Mouse (Mus musculus) left cerebral cortex, postnatal 10 days (tissue): ENCODE data around the gene Lum. TPM values are rescaled to one million over a fixed set of nuclear protein-coding genes. Genes with fewer than 3 reads are reported as not detected.

Experiments
- DNase-seq, 2 experiments: peaks; one replicate each; pipeline ENCODE4 v3.0.0; 2021 to 2022; ENCODE audit warnings: low spot score in 2 of 2, mixed read lengths in 1 of 2; ENCODE audit errors: extremely low spot score in 1 of 2
- intact Hi-C: fragments of 180-260 bp; cut with DNase I; formaldehyde crosslinking; loops from one replicate; pipeline ENCODE4 v1.15.1; 2025
- total RNA-seq, 2 experiments: library from RNA; stranded (reverse); gene quantifications; 2 replicates each; pipeline ENCODE4 v1.2.3; 2021

Gene Lum
- total RNA-seq, result 1 to 10 TPM; 3.2 to 3.8 TPM

DNA sequence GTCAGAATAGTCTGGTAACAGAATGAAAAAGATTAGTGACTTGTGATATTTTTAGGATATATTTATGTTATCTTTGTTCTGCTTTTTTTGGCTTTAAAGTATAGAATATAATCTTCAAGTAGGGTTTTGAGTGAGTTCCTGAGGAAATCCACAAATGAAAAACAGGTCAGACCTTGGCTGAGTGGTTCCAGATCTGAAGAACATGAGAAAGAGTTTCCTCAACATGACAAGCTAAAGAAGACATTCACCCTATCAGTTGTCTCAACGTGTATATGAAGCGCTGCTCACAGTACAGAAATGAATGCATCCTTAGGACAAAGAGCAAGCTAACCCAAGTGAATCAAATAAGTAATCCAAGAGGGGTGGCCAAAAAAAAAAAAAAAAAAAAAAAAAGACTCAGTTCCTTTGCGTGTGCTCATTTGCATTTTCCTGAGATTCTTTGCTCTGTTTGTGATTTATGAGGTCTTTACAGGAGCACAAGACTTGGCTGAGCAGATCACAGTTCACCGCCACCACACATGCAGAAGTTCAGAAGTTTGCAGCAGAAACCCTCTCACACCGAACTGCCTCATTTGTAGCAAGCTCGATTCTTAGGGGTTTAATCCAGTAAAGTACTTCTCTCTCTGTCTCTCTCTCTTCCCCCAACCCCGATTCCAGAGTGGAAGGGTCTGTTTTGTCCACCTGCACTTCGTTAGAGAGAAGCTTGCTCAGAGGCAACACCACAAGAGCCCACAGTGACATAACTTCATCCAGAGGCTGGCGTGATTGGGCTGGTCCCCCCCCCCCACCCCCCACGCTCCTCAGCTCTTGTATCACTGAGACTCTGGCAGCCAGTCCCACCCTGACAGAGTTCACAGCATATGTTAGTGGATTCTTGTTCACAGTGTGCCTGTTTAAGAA lies at the start of gene Lum:
Lum (plus strand) TSS at position 172 of the 900 bp plus-strand sequence.
- no peak for DNase-seq
- intact Hi-C loops, result no loop called here

DNA sequence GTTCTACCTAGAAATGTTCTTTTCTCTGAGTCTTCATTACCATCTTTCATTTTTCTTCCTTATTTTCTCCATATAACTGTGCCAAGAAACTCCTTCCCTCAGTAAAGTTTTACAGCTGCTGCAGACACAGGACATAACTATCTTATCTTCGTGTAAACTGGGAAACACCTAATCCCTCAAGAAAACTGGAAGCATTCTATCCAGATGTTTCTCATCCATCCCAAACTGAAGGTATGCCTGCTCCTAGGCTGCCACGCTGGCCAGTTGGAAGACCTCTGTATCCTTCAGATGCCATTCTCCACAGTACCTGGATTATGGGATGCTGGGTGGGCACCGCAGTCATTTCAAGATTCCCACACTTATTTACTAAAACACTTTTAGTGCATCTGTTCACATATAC lies 41.6 kb upstream of the Lum start:
- DNase-seq, result no peak
- intact Hi-C loops, result no loop called here

DNA sequence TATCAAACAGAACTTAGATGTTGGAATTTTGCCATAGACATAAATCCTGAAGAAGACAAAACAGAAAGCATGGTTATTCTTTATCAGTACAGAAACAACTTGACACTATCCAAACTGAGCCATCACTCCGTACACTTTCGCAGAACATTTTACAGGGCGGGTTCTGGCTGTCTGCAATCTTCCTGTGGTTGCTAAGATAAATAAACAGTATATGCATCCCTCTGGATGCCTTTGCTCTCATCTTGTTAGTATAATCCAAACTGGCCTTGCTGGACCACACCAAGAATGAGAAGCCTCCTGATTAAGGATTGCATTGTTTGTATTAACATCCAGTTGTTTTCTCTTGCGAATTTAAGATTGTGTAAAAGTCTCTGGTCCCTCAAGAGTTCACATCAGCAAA lies 29.2 kb upstream of the Lum start:
- intact Hi-C loops, result no loop called here
- DNase-seq, result no peak

GRCm38 (mm10) chr10:97536921-97537320 lies 28.0 kb upstream of the Lum start:
- no peak for DNase-seq
- intact Hi-C loops, result no loop called here

- intact Hi-C loops, result no loop called here
Observed at GRCm38 (mm10) chr10:97538202-97538601, 26.7 kb upstream of the Lum start.

GRCm38 (mm10) chr10:97547740-97548139 lies 17.2 kb upstream of the Lum start:
- intact Hi-C loops, result no loop called here

More at GRCm38 (mm10) chr10:97538202-97538601, 26.7 kb upstream of the Lum start:
- no peak for DNase-seq

GRCm38 (mm10) chr10:97567489-97568135 lies 2.7 kb downstream of the Lum start:
- DNase-seq, result no peak
- intact Hi-C loops, result no loop called here

More at GRCm38 (mm10) chr10:97547740-97548139, 17.2 kb upstream of the Lum start:
- no peak for DNase-seq

DNA sequence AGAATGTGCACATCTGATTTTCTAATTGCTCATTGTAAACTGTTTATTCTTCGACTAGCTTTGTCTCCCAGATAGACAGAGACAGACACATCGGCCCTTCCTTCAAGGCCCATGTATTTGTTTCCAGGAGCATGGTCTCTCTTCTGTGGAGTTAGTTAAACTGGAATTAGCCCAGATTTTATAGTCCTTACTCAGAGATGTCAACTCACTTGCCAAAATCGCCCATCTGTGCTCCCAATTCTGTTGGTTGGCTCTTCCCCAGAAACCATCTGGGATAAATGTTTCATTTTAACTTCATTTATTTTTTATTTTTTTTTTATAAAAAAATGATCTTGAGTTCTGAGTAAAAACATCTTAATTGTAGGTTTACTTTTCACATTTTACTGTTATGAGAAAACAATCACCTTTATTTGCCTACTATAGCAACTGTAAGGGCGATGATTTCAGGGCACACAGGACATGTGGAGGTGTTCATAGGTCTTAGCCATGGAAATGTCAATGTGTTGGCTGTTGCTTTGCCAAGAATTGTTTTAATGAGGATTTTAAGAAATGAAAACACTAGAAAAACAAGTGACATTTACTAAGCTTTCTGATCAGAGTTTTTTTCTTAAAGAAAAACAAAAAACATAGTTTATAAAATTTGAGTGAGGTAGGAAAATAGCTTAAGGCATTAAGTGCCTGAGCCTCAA lies 17.8 kb downstream of the Lum start:
- intact Hi-C loops, result no loop called here
- peak in 1 of 2 experiments; percentile 54 for DNase-seq

DNA sequence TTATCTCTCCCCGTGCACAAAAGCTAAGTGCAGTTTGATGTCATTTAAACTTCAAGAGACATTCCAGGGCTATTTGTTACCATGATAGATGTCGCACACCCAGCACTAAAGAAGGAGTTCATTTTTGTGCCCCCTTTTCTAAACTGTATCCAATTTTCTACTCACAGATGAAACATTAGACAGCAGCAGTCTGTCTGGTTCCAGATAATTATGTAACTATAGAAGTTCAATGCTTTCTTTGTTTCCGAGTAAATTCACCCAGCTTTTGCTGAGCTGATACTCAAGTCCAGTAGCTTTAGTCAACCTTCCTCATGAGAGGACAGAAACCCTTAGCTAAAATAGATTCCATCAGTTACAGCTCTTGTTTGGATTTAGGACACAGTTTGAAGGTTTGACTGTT lies 19.2 kb downstream of the Lum start:
- intact Hi-C loops, result no loop called here
- no peak for DNase-seq

DNA sequence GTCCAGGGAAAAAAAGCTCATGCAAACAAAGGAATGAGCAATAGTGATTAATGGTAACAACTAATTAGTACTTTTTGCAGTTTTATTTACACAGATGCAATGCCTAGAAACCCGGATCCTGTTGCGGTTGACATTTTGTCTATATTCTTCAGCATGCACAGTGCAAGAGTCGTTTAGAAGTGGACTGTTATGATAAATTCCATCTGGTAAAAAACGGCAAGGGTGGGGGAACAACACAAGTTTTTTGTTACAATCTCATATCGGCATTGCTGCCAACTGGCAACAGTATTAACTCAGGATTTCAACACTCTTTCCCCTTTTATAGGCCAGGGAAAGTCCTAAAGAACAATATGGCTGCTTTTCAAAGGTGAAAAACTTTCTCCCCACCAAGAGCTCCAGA lies 22.2 kb downstream of the Lum start:
- intact Hi-C loops, result no loop called here
- DNase-seq, result no peak

DNA sequence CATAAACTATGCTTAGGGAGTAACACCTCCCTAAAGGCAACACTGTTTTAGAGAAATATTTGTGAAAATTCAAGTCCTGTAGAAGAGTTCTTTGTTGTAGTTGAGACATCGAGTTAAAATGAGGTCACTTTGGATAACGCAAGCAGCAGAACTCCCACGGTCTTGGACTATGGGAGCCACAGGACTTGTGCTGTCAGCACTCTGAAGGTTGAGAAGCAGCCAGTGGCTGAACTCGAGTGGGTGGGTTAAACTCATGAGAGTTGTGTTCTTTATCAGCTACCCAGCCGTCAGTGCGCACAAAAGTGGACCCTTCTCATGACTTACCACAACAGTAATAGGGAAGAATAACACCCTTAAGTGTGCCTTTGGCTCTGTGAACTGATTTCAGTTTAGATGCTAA lies 24.6 kb downstream of the Lum start:
- no peak for DNase-seq
- intact Hi-C loops, result no loop called here

DNA sequence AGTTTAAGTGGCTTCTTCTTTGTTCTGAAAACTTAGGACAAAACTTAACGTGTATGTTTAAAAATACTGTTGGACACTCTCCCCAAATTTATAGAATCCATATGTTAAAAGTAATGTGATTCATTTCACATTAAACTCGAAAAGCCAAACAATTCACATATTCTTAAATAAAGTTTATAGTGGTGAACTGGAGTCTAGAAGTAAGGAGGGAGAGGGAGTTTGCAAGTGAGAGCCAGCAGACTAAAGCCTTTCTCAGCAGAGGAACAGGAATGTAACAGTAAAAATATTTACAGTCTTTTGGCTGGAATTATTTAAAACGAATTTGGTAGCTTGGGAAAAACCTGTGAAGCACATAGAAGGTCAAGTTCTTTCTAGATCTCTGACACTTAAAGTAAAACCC lies 26.1 kb downstream of the Lum start:
- no peak for DNase-seq
- intact Hi-C loops, result no loop called here

DNA sequence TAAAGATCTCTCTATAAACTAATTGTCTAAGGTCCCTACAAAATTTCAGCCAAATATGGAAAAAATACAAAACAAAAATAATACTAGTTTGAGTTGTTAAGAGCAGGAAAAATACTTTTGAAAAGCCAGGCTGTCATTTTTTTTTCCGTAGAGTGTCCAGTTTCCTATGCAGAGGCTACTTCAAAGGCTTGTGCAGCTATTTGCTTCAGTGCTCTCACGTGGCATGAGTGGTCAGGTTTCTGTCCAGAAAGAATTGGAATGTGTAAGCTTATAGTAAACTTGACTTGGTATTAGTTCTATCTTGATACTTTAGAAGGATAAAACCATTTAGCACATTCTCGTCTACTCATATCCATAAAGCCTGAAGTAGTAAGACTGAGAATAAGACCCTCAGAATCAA lies 26.8 kb downstream of the Lum start:
- no peak for DNase-seq
- intact Hi-C loops, result no loop called here

DNA sequence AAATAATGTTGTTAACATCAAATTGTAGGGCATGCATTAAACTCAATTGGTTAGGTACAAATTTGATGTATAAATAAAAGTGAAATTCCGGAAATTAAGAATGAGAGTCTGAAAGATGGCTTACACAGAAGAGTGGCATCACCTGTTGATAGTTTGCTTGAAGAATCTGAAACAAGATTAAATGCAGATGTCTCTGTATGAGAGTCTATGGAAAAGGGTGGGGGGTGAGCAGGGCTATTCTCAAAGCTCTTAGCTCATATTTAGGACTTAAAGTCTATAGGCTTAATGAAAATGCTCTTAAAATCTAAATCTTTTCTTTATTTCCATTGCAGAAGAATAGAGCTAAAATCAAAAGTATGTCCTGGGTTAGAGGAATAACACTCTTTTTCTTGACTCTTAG lies 30.8 kb downstream of the Lum start:
- no peak for DNase-seq
- intact Hi-C loops, result no loop called here

- DNase-seq, result no peak
- intact Hi-C loops, result no loop called here
Observed at GRCm38 (mm10) chr10:97601744-97602143, 36.8 kb downstream of the Lum start.

GRCm38 (mm10) chr10:97603256-97603655 lies 38.3 kb downstream of the Lum start:
- intact Hi-C loops, result no loop called here
- DNase-seq, result no peak

DNA sequence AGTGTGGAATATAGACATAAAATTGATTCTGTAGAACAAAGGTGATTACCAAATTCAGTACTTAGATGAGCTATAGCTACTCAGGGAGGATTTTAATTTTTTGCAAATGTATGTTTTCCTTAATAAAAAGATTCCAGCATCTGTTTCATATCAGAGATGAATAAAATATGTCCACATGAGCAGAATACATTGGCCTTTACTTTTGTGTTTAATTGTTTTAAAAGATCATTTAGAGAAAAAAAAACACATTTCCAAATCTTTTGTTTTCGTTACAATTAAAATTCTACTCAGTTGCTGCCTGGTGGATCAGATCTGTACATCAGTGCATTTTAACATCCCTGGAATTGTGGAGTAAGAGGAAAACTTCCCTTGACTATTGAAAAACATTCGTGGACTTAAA lies 41.7 kb downstream of the Lum start, which contains the start of gene Kera:
Kera (plus strand) TSS at position 301 of the 400 bp plus-strand sequence.
- no peak for DNase-seq
- intact Hi-C loops, result no loop called here
